Mouse (Mus musculus) monocyte, adult 2 months (primary cell): ENCODE results near the gene Ubn2.
A peak's percentile ranks its signal among the peaks of the same experiment; 100 is the strongest.
"Not testable (repeated sequence)": the region's sequence is repeated elsewhere in the genome, so short reads cannot be mapped to it uniquely, and the experiment has no call there.

Experiments used
- DNase-seq, 2 experiments: peaks; one replicate each; pipeline ENCODE4 v3.0.0; 2022; ENCODE audit warnings: low spot score in 2 of 2, low read depth in 1 of 2

Ubn2 gene

GRCm38 (mm10) chr6:38533428-38534405, 100.0 kb downstream of the Ubn2 start, which contains the start of gene Fmc1:
TSS of gene Fmc1 (plus strand) at chr6:38533502.
- peak; percentile 96 to 97 for DNase-seq

GRCm38 (mm10) chr6:38534640-38535365, 101.1 kb downstream of the Ubn2 start:
- peak; percentile 94 to 98 for DNase-seq

GRCm38 (mm10) chr6:38535366-38535690, 101.6 kb downstream of the Ubn2 start:
- DNase-seq: no peak

- no peak for DNase-seq
Measured at GRCm38 (mm10) chr6:38535788-38536187, 102.0 kb downstream of the Ubn2 start.

GRCm38 (mm10) chr6:38544141-38544540, 110.4 kb downstream of the Ubn2 start:
- not testable (repeated sequence) for DNase-seq

- not testable (repeated sequence) for DNase-seq
Measured at GRCm38 (mm10) chr6:38547005-38547404, 113.3 kb downstream of the Ubn2 start.

- no peak for DNase-seq
Measured at GRCm38 (mm10) chr6:38547707-38548106, 114.0 kb downstream of the Ubn2 start.

GRCm38 (mm10) chr6:38548595-38548994, 114.8 kb downstream of the Ubn2 start:
- DNase-seq: not testable (repeated sequence)

- DNase-seq: not testable (repeated sequence)
Measured at GRCm38 (mm10) chr6:38549840-38550239, 116.1 kb downstream of the Ubn2 start.

- peak in 1 of 2 experiments; percentile 54 for DNase-seq
Measured at GRCm38 (mm10) chr6:38550250-38551061, 116.7 kb downstream of the Ubn2 start.

GRCm38 (mm10) chr6:38551062-38551988, 117.6 kb downstream of the Ubn2 start, which contains the start of gene Luc7l2:
TSS of gene Luc7l2 (plus strand) at chr6:38551334.
- peak; percentile 91 to 92 for DNase-seq

GRCm38 (mm10) chr6:38551989-38552635, 118.4 kb downstream of the Ubn2 start:
- peak; percentile 96 to 97 for DNase-seq

- no peak for DNase-seq
Measured at GRCm38 (mm10) chr6:38552636-38553000, 118.9 kb downstream of the Ubn2 start.
